Mouse (Mus musculus) layer of hippocampus, adult 9-11 months (tissue): Measurements from ENCODE around the gene Zdhhc20.
A peak's percentile ranks its signal among the peaks of the same experiment; 100 is the strongest.

Experiments used
- DNase-seq: peaks from one replicate; pipeline ENCODE4 v3.0.0; 2022

The Zdhhc20 gene

GRCm38 (mm10) chr14:57820839-57821238 lies 69.2 kb downstream of the Zdhhc20 start:
- DNase-seq: no peak

GRCm38 (mm10) chr14:57811844-57812243 lies 78.2 kb downstream of the Zdhhc20 start:
- DNase-seq: no peak

- no peak for DNase-seq
Measured at GRCm38 (mm10) chr14:57810886-57811285, 79.2 kb downstream of the Zdhhc20 start.

DNA sequence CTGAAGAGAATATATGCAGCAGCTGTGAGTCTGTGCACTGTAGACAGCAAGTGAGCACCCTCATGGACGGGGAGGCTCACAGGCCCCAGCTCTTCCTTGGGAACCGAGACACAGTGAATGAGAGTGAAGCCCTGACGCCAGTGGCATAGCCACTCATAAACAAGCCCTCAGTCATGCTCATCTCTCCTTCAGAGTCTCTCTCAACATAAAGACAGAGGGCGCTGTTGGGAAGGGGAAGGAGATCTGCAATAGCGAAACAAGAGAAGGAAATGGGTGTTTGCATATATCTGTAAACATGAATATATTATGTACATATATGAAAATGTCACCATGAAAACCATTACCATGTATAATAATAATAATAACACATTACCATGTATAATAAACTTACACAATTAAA lies 81.5 kb downstream of the Zdhhc20 start:
- no peak for DNase-seq

DNA sequence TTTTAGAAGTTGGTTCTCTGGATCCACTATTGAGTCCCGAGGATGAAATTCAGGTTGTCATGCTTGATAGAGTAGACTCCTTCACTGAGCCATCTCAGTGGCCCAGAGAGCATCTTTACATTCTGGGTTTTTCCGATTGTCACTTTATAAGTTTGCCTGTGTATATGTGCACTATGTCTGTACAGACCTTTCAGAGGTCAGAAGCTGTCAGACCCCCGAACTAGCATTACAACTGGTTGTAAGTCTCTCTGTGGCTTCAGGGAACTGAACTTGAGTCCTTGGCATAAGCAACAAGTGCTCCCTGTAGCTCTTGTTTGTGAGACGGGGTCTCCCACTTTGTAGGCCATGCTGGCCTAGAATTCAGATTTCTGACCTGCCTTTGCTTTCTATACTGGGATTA lies 86.3 kb downstream of the Zdhhc20 start:
- no peak for DNase-seq

GRCm38 (mm10) chr14:57797991-57798931 lies 91.8 kb downstream of the Zdhhc20 start, which contains the start of gene Sap18:
Gene Sap18, plus strand, starts transcription at chr14:57798180.
- DNase-seq: peak; percentile 99

GRCm38 (mm10) chr14:57797551-57797950 lies 92.5 kb downstream of the Zdhhc20 start:
- no peak for DNase-seq

- DNase-seq: no peak
Measured at GRCm38 (mm10) chr14:57791171-57791570, 98.9 kb downstream of the Zdhhc20 start.

DNA sequence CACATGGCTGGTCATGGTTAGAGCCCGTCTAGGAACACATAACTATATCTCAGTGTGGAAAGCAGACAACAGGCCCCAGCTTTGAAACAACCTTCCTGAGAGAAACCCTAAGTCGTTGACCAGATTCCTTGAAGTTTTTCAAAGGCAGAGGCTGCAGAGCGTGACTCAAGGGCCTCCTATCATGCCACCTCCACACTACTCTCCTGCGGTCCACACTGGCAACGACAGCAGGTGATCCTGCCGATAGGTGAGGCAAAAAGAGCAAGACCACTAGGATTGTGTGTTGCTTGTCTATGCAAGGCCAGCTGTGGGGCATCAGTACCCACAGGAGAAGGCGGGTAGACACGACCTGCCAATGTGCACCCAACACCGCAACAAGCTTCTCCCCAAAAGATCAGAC lies 100.3 kb downstream of the Zdhhc20 start:
- DNase-seq: no peak

- no peak for DNase-seq
Measured at GRCm38 (mm10) chr14:57789311-57789710, 100.8 kb downstream of the Zdhhc20 start.

DNA sequence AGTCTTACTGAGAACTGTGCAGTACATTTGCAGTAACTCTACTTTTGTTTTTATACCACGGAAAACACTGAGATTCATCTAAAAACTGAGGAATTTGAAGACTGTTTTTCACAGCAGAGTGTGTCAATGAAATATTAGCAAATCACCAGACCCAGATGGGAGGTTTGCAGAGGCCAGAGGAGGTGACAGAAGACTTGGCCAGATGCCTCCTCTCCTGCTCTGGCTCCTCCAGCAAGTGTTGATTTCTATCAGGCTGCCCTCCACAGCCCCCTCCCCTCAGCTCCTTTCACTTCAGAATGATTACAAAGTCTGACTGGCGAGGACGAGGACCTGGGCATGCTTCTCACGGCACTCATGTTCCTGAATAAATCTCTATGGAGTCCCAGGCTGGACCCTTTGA lies 102.7 kb downstream of the Zdhhc20 start:
- DNase-seq: no peak
